17 mouse cellular contexts compared by ENCODE assay signal in genomic region chr11:37309691-37310090, GRCm38 (mm10).
"Had no signal": no experiment of that assay in that cellular context is flagged by ENCODE, and none has a peak within 500 bp of the region (broad histone marks: within the 10 kb centered on the region; RNA-seq: fewer than 3 reads in every experiment).

No protein-coding gene starts in this region.

- H3K4me1 ChIP-seq: midbrain, embryonic 10.5 days; midbrain, embryonic 12.5 days; neural tube, embryonic 13.5 days; neural tube, embryonic 15.5 days had no signal

- H3K27ac ChIP-seq: midbrain, embryonic 10.5 days; midbrain, embryonic 12.5 days; neural tube, embryonic 13.5 days; neural tube, embryonic 15.5 days had no signal

- H3K4me3 ChIP-seq: midbrain, embryonic 10.5 days; midbrain, embryonic 12.5 days; myocyte; neural tube, embryonic 13.5 days; neural tube, embryonic 15.5 days had no signal

- H3K27me3 ChIP-seq: midbrain, embryonic 12.5 days; neural tube, embryonic 13.5 days; neural tube, embryonic 15.5 days had no signal

- DNase-seq: lung, embryonic 14.5 days; lung, postnatal 10 days; lung, postnatal 4 days; midbrain, embryonic 14.5 days; retina, postnatal 1 day; right cerebral cortex, adult 18-20 months; right cerebral cortex, postnatal 25 days; right cerebral cortex, postnatal 4 days; spleen, adult 18-20 months; thymus, adult 18-20 months; thymus, postnatal 14 days; thymus, postnatal 36 days had no signal
